Mouse (Mus musculus) duodenum, adult 2 months (tissue): ENCODE data around the gene Thy1. TPM values are rescaled to one million over a fixed set of nuclear protein-coding genes. Genes with fewer than 3 reads are reported as not detected.

ENCODE experiments used
- polyA plus RNA-seq: library from polyadenylated mRNA; depleted of rRNA; stranded (reverse); fragments of >200 nt; gene quantifications from 2 replicates; pipeline ENCODE4 v1.2.3, GENCODE M21; 2012; ENCODE audit warnings: low replicate concordance; rRNA removed

Gene Thy1
- 24.0 and 29.4 TPM in 2 replicates for polyA plus RNA-seq

GRCm38 (mm10) chr9:44042836-44043707 is at the start of gene Thy1:
Thy1 (plus strand) TSS chr9:44043384.

GRCm38 (mm10) chr9:44066785-44067225 is 23.6 kb downstream of the Thy1 start, which contains the start of gene Usp2:
Usp2 (plus strand) TSS chr9:44067021.

Other genes starting within 250 kb of the Thy1 start
- gene Usp2, start 23.6 kb downstream of the Thy1 start, polyA plus RNA-seq, result 16.5 and 29.3 TPM in 2 replicates
- 0.11 TPM in 1 of 2 replicates, not detected in the other for gene Mfrp, start 58.3 kb downstream of the Thy1 start, polyA plus RNA-seq
- 7.9 and 14.6 TPM in 2 replicates for gene C1qtnf5, start 63.9 kb downstream of the Thy1 start, polyA plus RNA-seq
- 0.36 TPM in 1 of 2 replicates, not detected in the other for gene Gm49380, start 70.1 kb downstream of the Thy1 start, polyA plus RNA-seq
- 30.5 and 37.1 TPM in 2 replicates for gene Rnf26, start 70.1 kb downstream of the Thy1 start, polyA plus RNA-seq
- gene Mcam, start 91.1 kb downstream of the Thy1 start, polyA plus RNA-seq, result 13.6 and 29.9 TPM in 2 replicates
- gene Cbl, start 190.7 kb downstream of the Thy1 start, polyA plus RNA-seq, result 3.6 and 3.9 TPM in 2 replicates
- gene Ccdc153, start 197.3 kb downstream of the Thy1 start, polyA plus RNA-seq, result not detected in 2 replicates
- gene Pdzd3, start 208.1 kb downstream of the Thy1 start, polyA plus RNA-seq, result 10.0 and 25.1 TPM in 2 replicates
- 4.2 and 5.8 TPM in 2 replicates for gene Nlrx1, start 225.2 kb downstream of the Thy1 start, polyA plus RNA-seq
- gene Abcg4, start 245.2 kb downstream of the Thy1 start, polyA plus RNA-seq, result 1.6 and 1.7 TPM in 2 replicates